Mouse (Mus musculus) hindbrain, embryonic 11.5 days (tissue): ENCODE data around the gene Tbc1d9. TPM values are rescaled to one million over a fixed set of nuclear protein-coding genes. Genes with fewer than 3 reads are reported as not detected.
"Not testable (repeated sequence)": the region's sequence is repeated elsewhere in the genome, so short reads cannot be mapped to it uniquely, and the experiment has no call there.

Experiments
- ATAC-seq: fragments of 200-750 bp; cut with Nextera tagmentation; 2 replicates; pipeline ENCODE4 v1.8.0; 2017; ENCODE audit warnings: mild to moderate bottlenecking, moderate TSS enrichment, moderate library complexity; ENCODE audit not compliant: low FRiP score
- DNase-seq: peaks from one replicate; pipeline ENCODE4 v3.0.0-alpha.2; 2015; ENCODE audit warnings: low spot score
- H3K27ac ChIP-seq: fragments of 300-500 bp; sonication (generic); 2 replicates; pipeline ENCODE4 v1.5.1; 2014; ENCODE audit warnings: mild to moderate bottlenecking, low read depth, low read length
- H3K27me3 ChIP-seq: fragments of 300-500 bp; sonication (generic); 2 replicates; pipeline ENCODE4 v1.6.1; 2014; ENCODE audit warnings: mild to moderate bottlenecking, low read length, moderate library complexity, mixed read lengths; ENCODE audit not compliant: control insufficient read depth, insufficient read depth
- H3K36me3 ChIP-seq: fragments of 300-500 bp; sonication (generic); 2 replicates; pipeline ENCODE4 v1.6.1; 2014; ENCODE audit warnings: mild to moderate bottlenecking, low read length, moderate library complexity, mixed read lengths; ENCODE audit not compliant: control insufficient read depth, insufficient read depth
- H3K4me1 ChIP-seq: fragments of 300-500 bp; sonication (generic); replicated peaks from 2 replicates; pipeline ENCODE4 v1.6.1; 2014; ENCODE audit warnings: low read length, mixed read lengths; ENCODE audit not compliant: control insufficient read depth, insufficient read depth
- H3K4me2 ChIP-seq: fragments of 300-500 bp; sonication (generic); replicated peaks from 2 replicates; pipeline ENCODE4 v1.6.1; 2014; ENCODE audit warnings: mild to moderate bottlenecking, low read depth, low read length
- H3K4me3 ChIP-seq: fragments of 300-500 bp; sonication (generic); 2 replicates; pipeline ENCODE4 v1.5.1; 2014; ENCODE audit warnings: low read depth, low read length
- H3K9ac ChIP-seq: fragments of 300-500 bp; sonication (generic); 2 replicates; pipeline ENCODE4 v1.6.1; 2014; ENCODE audit warnings: low read depth, low read length
- H3K9me3 ChIP-seq: fragments of 300-500 bp; sonication (generic); 2 replicates; pipeline ENCODE4 v1.6.1; 2016; ENCODE audit warnings: low read length; ENCODE audit not compliant: control insufficient read depth
- WGBS: fragments of 180-500 bp; shearing (Covaris S2); extraction: QIAGEN DNeasy Blood & Tissue Kit; methylation state at CpG from one replicate; pipeline ENCODE4 v1.1.7; 2014; 5-methylcytosine and 5-hydroxymethylcytosine counted together
- polyA plus RNA-seq: library from polyadenylated mRNA; unstranded; fragments of >200 nt; fragmentation: Nextera tagmentation; extraction: Ambion mirVana; gene quantifications from 2 replicates; pipeline ENCODE4 v1.2.1, GENCODE M21; 2014

Tbc1d9 gene
- polyA plus RNA-seq, 1 experiment from 2014 or later: 12.8 TPM

DNA sequence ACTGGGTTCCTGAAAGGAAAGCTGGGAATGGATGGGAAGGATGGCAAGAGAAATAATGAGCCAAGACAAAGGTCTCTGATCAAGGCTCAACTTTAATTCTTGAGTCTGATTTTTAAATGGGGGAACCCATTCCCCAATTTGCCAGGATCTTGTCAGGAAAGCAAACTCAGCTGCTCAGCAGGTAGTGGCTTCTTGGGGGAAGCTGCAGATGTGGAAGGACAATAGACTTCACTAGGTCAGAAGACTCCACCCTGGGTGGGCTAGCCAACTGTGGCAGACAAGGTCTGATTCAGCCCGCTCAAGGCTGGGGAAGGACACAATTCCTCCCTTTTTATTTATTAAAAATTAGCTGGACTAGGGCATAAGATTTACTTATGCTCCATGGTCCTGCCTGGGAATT lies 139.8 kb downstream of the Tbc1d9 start:
- 100% methylated on average over 1 of the region's 1 CpGs for WGBS
- no peak overlapping the region for H3K27ac ChIP-seq
- no peaks in the 10 kb centered on the region for H3K36me3 ChIP-seq
- no peak overlapping the region for H3K9ac ChIP-seq
- DNase-seq (no peak), ATAC-seq (no peak)
- H3K4me1 ChIP-seq: no peaks in the 10 kb centered on the region
- H3K4me2 ChIP-seq: no peak overlapping the region
- H3K9me3 ChIP-seq: no peaks in the 10 kb centered on the region
- H3K27me3 ChIP-seq: no peaks in the 10 kb centered on the region
- H3K4me3 ChIP-seq: no peak overlapping the region

DNA sequence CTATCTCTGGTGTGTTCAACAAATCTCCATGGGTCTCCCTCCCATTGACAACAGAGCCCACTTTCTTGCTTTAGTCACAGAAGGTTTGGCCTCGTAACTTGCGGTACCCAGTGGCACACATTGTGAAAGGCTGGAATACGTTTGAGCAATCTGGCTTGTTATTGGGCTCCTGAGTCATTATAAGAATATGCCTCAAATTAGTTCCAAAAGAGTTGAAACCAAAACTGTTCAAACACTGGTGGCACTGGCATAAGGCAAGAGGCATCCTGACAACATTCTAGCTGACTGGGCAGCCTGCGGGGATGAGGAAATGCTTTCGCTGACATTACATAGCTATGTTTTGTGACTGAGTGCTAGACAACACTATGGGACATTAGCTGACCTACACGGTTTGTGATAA lies 144.7 kb downstream of the Tbc1d9 start:
- Histone ChIP-seq H3K4me1 (no peaks in the 10 kb centered on the region), H3K36me3 (no peaks in the 10 kb centered on the region), H3K9ac (no peak overlapping the region), H3K27me3 (no peaks in the 10 kb centered on the region), H3K27ac (no peak overlapping the region), H3K9me3 (no peaks in the 10 kb centered on the region), H3K4me2 (no peak overlapping the region), H3K4me3 (no peak overlapping the region)
- ATAC-seq (no peak), DNase-seq (no peak)
- WGBS: 93% methylated on average over 6 of the region's 6 CpGs

DNA sequence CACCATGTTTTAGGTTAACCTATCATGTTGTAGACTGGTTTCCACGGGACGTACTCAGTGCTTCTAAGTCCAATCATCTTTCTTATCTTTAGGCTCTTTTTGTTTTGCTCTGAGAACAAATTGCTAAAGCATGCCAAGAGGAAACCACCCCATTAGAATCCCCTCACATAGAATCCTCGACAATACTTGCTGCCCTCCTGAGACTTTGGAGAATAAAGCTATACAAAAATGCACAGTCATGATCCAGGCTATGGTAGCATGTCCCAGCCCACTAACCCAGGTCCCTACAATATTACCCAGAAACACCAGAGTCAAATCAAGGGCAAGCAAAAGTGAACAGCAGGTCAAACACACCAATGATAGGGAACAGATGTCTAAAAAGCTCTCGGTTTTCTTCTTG lies 149.9 kb downstream of the Tbc1d9 start:
- H3K9ac ChIP-seq, H3K9me3 ChIP-seq, DNase-seq, H3K4me1 ChIP-seq, ATAC-seq, H3K27me3 ChIP-seq, H3K4me3 ChIP-seq, H3K36me3 ChIP-seq, H3K27ac ChIP-seq, H3K4me2 ChIP-seq: not testable (repeated sequence)
- WGBS: 93% methylated on average over 4 of the region's 4 CpGs

GRCm38 (mm10) chr8:83315691-83316090 lies 150.5 kb downstream of the Tbc1d9 start:
- WGBS: 35% methylated on average over 2 of the region's 2 CpGs
- DNase-seq (no peak), ATAC-seq (no peak)
- no peak overlapping the region for H3K4me3 ChIP-seq
- H3K4me1 ChIP-seq: no peaks in the 10 kb centered on the region
- H3K27me3 ChIP-seq: no peaks in the 10 kb centered on the region
- no peak overlapping the region for H3K4me2 ChIP-seq
- H3K9ac ChIP-seq: no peak overlapping the region
- no peak overlapping the region for H3K27ac ChIP-seq
- no peaks in the 10 kb centered on the region for H3K9me3 ChIP-seq
- no peaks in the 10 kb centered on the region for H3K36me3 ChIP-seq

DNA sequence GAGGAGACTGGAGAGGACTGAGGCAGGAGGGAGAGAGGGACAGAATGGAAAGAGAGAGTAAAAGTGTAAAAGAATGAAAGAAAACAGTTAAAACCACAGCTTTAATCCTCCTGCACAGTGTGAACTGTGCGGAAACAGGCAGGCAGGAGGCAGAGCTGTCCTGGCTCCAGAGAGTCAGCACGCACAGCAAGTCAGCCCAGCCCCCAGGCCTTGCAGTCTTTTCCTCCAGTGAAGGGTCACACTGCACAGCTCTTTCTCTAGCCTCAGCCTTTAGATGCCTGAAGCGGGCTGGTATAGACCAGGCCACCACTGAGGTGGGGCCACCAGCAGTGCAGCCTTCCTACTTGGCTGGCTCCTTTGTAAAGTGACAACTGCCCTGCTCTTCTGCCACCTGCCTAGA lies 155.4 kb downstream of the Tbc1d9 start:
- H3K27ac ChIP-seq: no peak overlapping the region
- no peak for ATAC-seq
- H3K4me1 ChIP-seq: no peaks in the 10 kb centered on the region
- no peak overlapping the region for H3K4me3 ChIP-seq
- no peaks in the 10 kb centered on the region for H3K36me3 ChIP-seq
- H3K9ac ChIP-seq: no peak overlapping the region
- WGBS: 42% methylated on average over 3 of the region's 3 CpGs
- DNase-seq: no peak
- no peaks in the 10 kb centered on the region for H3K9me3 ChIP-seq
- H3K27me3 ChIP-seq: no peaks in the 10 kb centered on the region
- no peak overlapping the region for H3K4me2 ChIP-seq

GRCm38 (mm10) chr8:83322374-83322773 lies 157.2 kb downstream of the Tbc1d9 start:
- Histone ChIP-seq H3K4me2 (no peak overlapping the region), H3K9me3 (no peaks in the 10 kb centered on the region), H3K27me3 (no peaks in the 10 kb centered on the region), H3K36me3 (no peaks in the 10 kb centered on the region), H3K27ac (no peak overlapping the region), H3K4me1 (no peaks in the 10 kb centered on the region), H3K9ac (no peak overlapping the region), H3K4me3 (no peak overlapping the region)
- 92% methylated on average over 6 of the region's 6 CpGs for WGBS
- DNase-seq: no peak
- no peak for ATAC-seq

Other genes with a start within 250 kb of the Tbc1d9 start
- gene Gm10645, start 818 bp downstream of the Tbc1d9 start, polyA plus RNA-seq: 6.3 and 8.5 TPM in 2 replicates
- gene Ucp1, start 125.0 kb downstream of the Tbc1d9 start, polyA plus RNA-seq: 0.08 TPM in 1 of 2 replicates, not detected in the other
- gene Elmod2, start 167.1 kb downstream of the Tbc1d9 start, polyA plus RNA-seq: 24.8 and 26.5 TPM in 2 replicates
- gene Mgat4d, start 183.1 kb downstream of the Tbc1d9 start, polyA plus RNA-seq: not detected in 2 replicates
- 4.4 and 5.6 TPM in 2 replicates for gene Clgn, start 224.5 kb downstream of the Tbc1d9 start, polyA plus RNA-seq